Mouse (Mus musculus) heart, adult 9 months (tissue): Measurements from ENCODE around the gene Olfr1192-ps1.
"Not testable (repeated sequence)": the region's sequence is repeated elsewhere in the genome, so short reads cannot be mapped to it uniquely, and the experiment has no call there.

Source experiments
- DNase-seq, 2 experiments: peaks; one replicate each; pipeline ENCODE4 v3.0.0; 2022; ENCODE audit warnings: low spot score in 2 of 2

The Olfr1192-ps1 gene

GRCm38 (mm10) chr2:88648209-88648608 is at the start of gene Olfr1192-ps1:
TSS of gene Olfr1192-ps1 (plus strand) at chr2:88648509.
- DNase-seq: no peak

GRCm38 (mm10) chr2:88640242-88640641 is 8.1 kb upstream of the Olfr1192-ps1 start, which contains the start of gene Olfr1191-ps1:
TSS of gene Olfr1191-ps1 (plus strand) at chr2:88640542.
- DNase-seq: not testable (repeated sequence)

GRCm38 (mm10) chr2:88675328-88675727 is 27.0 kb downstream of the Olfr1192-ps1 start, which contains the start of gene Olfr1193:
TSS of gene Olfr1193 (plus strand) at chr2:88675628.
- not testable (repeated sequence) for DNase-seq

- no peak for DNase-seq
Measured at GRCm38 (mm10) chr2:88689087-88689486, 40.8 kb downstream of the Olfr1192-ps1 start, which contains the start of gene Olfr1195. TSS of gene Olfr1195 (minus strand) at chr2:88689187.

GRCm38 (mm10) chr2:88704497-88704896 is 56.2 kb downstream of the Olfr1192-ps1 start, which contains the start of gene Olfr1196:
TSS of gene Olfr1196 (minus strand) at chr2:88704597.
- no peak for DNase-seq
